Mouse (Mus musculus): ENCODE measurements at regions not wholly inside any gene's neighbourhood (a gene's known extent, or its start where the extent isn't known, plus 50 kb on each side); places are given as distances from the start of the nearest gene placed in this dataset.
A peak's percentile ranks its signal among the peaks of the same experiment; 100 is the strongest.

DNA sequence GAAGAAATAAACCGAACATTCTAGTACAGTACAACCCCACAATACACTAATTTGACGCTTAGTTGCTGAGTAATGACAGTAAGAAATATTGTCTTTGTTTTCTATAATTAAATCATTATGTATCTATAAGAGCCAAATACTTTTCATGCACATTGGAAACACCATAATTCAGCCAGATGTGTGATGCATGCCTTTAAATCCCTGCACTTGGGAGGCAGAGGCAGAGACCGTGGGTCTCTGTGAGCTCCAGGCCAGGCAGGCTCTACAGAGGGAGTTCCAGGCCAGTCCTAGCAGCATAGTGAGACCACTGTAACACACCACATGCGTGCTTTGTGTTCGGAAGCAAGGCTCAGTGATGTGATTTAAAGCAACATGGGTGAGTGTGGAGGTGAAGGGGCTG is 208.2 kb downstream of the Uaca start:
- intact Hi-C loops (cut with DNase I) = no loop called here
- no peak for TF ChIP-seq CTCF (IDR thresholded peaks at IDR 0.05)
- no peak overlapping the region for H3K27ac ChIP-seq
- no peak overlapping the region for H3K4me3 ChIP-seq
- DNase-seq = no peak

DNA sequence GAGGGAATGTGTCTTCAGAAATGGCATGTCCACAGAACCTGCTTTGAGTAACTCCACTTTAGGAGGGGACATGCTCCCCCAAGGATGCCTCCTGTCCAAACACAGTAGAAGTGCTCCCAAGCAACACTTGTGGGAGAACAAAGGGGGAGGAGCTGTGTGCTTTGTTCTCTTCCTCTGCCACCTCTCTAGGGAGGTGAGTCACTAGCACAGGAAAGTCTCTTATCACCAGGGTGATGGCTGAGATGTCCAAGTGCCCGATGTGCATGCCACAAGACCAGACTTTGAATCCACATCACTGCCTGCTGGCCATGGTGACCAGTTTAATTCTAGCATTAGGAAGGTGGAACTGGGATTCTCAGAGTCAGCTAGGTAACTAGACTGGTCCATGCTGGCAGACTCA is 214.1 kb downstream of the Uaca start:
- no peak for TF ChIP-seq CTCF (IDR thresholded peaks at IDR 0.05)
- H3K4me3 ChIP-seq = no peak overlapping the region
- DNase-seq = no peak
- no peak overlapping the region for H3K27ac ChIP-seq
- intact Hi-C loops (cut with DNase I) = no loop called here

DNA sequence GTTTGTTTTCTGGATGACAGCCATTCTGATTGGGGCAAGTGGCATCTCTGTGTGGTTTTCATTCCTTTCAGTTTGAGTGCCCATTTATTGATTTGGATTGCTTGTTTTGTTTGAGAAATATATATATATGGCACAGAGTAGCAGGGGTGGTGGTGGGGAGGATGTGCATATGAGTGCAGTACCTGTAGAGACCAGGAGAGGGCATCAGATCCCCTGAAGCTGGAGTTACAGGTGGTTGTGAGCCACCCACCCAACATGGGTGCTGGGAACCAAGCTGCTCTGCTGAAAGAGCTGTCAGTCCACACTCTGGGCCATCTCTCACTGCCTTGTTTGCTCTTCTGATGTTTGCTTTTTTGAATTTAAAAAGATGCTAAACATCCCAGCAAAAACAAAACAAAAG is 216.7 kb downstream of the Uaca start:
- no peak overlapping the region for H3K4me3 ChIP-seq
- intact Hi-C loops (cut with DNase I) = no loop called here
- DNase-seq = no peak
- peak; percentile 35 for TF ChIP-seq CTCF (IDR thresholded peaks at IDR 0.05)
- no peak overlapping the region for H3K27ac ChIP-seq

DNA sequence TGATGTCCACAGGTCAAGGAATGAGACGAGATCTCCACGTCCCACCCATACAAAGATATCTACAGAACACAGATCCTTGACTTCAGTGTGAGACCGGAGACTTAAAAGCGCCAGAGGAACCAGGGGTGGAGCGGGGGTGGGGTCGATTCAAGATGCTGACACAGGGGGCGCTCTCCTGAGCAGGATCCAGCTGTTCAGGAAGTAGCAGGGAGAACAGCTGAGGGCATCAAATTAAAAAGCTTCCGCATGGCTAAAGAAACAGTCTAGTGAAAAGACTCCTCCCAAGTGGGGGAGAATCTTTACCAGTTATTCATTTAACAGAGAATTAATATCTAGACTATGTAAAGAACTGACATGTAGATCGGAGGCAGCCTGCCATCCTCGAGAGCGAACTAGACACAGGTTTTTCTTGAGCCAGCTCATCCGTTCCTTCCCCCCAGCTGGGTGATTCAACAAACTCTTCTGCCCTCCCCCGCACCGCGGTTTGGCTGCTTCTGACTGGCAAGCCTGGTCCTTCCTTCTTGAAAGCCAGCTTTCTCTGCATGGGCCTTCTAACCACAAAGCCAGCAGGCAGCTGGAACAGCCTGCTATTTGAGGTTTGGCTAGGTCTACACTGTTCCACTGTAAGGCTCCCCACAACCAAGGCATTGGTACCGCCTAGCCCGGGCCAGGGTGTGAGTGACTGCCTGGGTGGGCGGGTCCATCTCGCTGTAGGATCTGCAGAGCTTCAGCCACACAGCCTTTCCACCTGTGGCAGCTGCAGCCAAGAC is 218.6 kb downstream of the Uaca start:
- H3K4me3 ChIP-seq = no peak overlapping the region
- H3K27ac ChIP-seq = 0 out of 2 replicates have a peak overlapping the region, but pooled peaks have one; percentile 2
- DNase-seq = peak; percentile 64
- TF ChIP-seq CTCF (IDR thresholded peaks at IDR 0.05) = peak; percentile 35
- intact Hi-C loops (cut with DNase I) = no loop called here

DNA sequence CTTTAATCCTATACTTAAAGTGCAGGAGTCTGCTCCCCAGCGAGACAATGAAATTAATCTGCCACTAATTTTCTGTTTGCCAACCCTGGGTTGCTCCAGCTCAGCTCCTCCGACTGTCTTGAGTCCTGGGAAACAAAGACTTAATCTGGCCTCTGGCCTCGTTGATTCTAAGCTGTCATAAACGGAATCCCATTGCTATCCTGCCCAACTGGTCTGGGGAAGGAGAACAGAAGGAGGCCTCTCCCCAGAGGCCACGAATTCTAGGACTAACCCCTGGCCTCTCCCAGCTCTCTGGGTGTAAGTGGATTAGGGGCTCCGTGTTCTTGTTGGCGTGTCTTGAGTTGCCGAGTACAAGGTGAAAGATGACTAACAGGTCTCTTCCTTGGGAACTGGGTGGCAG is 219.8 kb downstream of the Uaca start:
- H3K27ac ChIP-seq = no peak overlapping the region
- H3K4me3 ChIP-seq = no peak overlapping the region
- intact Hi-C loops (cut with DNase I) = no loop called here
- DNase-seq = no peak
- TF ChIP-seq CTCF (IDR thresholded peaks at IDR 0.05) = no peak

DNA sequence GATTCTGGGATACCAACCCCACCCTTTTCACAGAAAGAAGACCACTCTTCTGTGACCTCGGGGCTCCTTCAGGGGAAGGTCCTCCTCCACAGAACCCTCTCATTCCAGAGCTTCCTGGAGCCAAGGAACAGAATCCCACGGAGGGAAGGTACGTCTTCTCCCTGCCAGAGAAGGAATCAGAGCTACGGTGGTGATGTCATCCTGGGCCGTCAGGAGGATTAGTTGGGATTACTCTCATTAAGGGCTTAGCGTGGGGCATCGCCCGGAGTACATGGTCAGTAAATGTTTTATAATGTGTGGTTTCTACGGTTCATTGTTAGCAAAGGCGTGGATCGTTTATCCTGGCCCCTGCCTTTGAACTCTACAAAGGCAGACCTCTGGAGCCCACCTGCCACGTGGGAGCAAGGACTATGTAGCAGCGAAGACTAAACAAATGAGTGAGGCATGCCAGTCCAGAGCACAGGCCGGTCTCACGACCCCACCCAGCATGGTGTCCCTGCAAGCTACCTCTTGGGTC is 221.1 kb downstream of the Uaca start:
- H3K4me3 ChIP-seq = no peak overlapping the region
- intact Hi-C loops (cut with DNase I) = no loop called here
- no peak for TF ChIP-seq CTCF (IDR thresholded peaks at IDR 0.05)
- DNase-seq = no peak
- no peak overlapping the region for H3K27ac ChIP-seq

DNA sequence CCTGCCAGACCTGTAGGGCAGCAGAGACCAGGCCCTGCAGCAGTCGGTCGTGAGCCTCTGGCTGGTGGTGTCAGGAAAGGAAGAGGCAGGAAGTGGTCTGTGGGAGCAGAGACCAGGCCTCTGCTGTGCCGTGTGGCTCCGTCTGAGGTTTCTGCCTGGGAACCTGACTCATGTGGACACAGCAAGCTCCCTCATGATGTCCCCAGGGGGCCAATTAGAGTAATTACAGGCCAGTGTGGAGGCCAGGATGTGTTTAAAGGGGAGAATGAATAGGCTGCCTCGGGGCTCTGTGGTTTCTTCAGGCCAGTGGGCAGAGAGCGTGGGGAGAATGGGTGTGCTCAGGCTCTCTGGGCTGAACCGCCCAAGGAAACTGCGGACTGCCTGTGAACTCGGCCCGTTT is 222.3 kb downstream of the Uaca start:
- no peak overlapping the region for H3K27ac ChIP-seq
- intact Hi-C loops (cut with DNase I) = no loop called here
- H3K4me3 ChIP-seq = no peak overlapping the region
- TF ChIP-seq CTCF (IDR thresholded peaks at IDR 0.05) = no peak
- no peak for DNase-seq

DNA sequence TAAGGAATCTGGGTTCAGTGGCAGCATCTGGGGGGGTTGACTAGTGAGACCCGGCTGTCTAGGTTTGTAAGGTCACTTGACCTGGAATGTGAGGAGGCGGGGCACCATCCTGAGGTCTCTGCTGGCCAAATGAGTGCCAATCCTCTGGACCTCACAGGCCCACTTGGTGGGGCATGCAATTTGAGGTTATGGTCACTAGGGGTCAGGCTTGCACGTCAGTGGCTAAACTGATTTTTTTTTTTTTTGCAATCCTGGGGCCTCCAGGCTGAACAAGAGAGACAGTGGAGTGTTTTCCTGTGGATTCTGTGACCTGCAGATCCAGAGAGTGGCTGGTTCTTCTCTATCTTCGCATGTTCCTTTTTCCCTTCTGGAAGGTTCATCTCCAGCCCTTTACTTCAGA is 225.6 kb downstream of the Uaca start:
- DNase-seq = peak; percentile 38
- Histone ChIP-seq H3K4me3 (no peak overlapping the region), H3K27ac (no peak overlapping the region)
- TF ChIP-seq CTCF (IDR thresholded peaks at IDR 0.05) = peak; percentile 76
- intact Hi-C loops (cut with DNase I) = loop anchor here (2.0 kb wide), 1 partner anchor 879 kb away; no protein-coding TSS in a partner anchor

DNA sequence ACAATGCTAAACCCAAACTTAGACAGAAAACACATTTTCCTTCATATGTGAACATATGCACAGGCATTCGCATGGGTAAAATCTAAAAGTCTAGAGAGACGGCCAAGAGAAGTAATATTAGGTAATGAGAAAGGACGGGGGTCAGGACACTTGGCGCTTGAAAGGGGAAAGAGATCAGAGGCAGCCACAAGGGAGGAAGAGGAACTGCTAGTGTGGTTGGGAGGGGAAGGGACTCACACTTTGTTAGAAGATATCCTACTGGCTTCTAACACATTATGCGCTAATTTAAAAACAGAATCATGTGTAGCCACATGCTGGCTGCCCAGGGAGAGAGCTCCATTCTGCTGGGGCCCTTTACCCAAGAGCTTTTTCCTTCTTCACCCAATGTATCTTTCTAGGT is 227.5 kb downstream of the Uaca start:
- DNase-seq = no peak
- intact Hi-C loops (cut with DNase I) = no loop called here
- TF ChIP-seq CTCF (IDR thresholded peaks at IDR 0.05) = no peak
- H3K27ac ChIP-seq = no peak overlapping the region
- no peak overlapping the region for H3K4me3 ChIP-seq

DNA sequence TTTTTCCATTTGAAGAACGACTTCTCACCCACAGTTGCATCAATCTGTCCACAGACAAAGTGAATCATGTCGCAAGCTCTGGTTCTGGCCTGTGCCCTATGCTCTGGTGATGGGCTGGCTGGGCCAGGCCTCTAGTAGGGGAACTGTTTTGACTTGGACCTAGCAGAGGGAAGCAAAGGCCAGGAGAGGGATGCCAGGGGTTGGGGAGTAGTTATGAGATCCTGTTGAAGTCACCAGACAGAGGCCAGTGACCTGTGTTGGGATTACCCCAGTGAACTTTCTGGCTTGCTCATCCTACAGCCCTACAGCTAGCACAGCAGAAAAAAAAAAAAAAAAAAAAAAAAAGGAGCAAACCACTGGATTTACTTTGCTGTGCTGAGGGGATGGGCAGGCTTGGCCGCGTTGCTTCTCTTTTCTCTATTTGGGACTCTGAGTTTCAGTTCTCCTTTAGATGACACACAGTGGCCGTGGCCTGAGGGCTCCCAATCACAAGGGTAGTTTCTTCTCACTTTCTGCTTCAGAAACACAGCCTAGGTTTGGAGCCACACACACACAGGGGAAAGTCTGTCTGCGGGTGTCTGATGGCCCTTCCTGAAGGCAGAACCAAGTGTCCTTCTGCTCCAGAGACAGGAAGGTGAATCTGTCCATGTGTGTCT is 228.2 kb downstream of the Uaca start:
- Histone ChIP-seq H3K27ac (no peak overlapping the region), H3K4me3 (no peak overlapping the region)
- TF ChIP-seq CTCF (IDR thresholded peaks at IDR 0.05) = no peak
- intact Hi-C loops (cut with DNase I) = no loop called here
- DNase-seq = peak; percentile 52

DNA sequence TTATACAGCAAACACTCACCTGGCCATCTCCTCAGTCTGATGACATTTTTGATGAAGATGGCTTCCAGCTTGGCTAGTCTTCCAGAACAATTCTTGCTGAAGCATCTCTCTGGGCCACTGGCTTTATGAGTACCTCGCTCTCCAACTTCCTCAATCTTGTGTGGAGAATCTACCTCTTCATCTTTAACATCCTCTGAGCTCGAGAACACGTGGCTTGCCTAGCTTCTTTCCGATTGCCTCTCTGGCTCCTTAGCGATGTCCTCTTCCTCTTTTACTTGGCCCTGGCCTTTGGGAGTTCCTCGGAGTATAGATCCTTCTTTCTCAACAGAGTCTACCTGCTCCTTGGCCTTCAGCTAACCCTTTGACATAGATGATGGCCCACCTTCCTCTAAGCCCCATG is 231.0 kb downstream of the Uaca start:
- intact Hi-C loops (cut with DNase I) = no loop called here
- no peak overlapping the region for H3K27ac ChIP-seq
- H3K4me3 ChIP-seq = no peak overlapping the region
- DNase-seq = no peak
- TF ChIP-seq CTCF (IDR thresholded peaks at IDR 0.05) = no peak

DNA sequence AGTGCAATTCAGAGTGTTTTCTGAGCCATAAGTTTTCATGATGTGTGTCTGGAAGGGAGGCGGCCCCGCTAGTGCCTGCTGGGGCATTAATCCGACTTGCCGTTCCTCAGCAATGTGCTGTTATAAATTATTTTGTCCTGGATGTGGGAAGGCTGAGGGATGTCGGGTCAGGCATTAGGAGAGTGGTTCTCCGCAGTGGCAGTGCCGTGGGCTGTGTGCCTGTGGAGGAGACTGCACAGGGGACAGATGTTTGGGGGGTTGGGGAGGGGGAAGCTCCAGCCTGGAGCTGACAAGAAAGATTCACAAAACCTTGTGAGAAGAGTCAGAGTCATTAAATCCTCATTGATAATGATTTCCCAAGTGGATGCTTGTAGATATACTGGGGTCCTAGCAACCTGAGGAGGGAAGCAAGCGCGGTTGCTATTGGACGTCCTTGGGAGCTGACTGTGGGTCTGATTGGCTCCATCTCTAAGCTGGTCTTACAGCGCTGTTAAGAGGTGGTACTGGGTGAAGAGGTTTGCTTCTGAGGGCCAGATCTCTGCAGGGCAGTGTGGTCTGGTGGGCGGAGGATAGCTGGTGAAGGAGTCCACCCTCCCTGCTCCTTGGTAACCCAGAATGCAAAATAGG is 234.5 kb downstream of the Uaca start:
- H3K4me3 ChIP-seq = no peak overlapping the region
- intact Hi-C loops (cut with DNase I) = no loop called here
- TF ChIP-seq CTCF (IDR thresholded peaks at IDR 0.05) = no peak
- DNase-seq = no peak
- no peak overlapping the region for H3K27ac ChIP-seq

Measured in gastrocnemius, adult 2 months (tissue).